Mouse (Mus musculus) midbrain, embryonic 12.5 days (tissue): ENCODE measurements at regions not wholly inside any gene's neighbourhood (a gene's known extent, or its start where the extent isn't known, plus 50 kb on each side); places are given as distances from the start of the nearest gene placed in this dataset.
"Not testable (repeated sequence)": the region's sequence is repeated elsewhere in the genome, so short reads cannot be mapped to it uniquely, and the experiment has no call there.

Source experiments
- ATAC-seq: fragments of 200-750 bp; cut with Nextera tagmentation; 2 replicates; pipeline ENCODE4 v1.8.0; 2017; ENCODE audit warnings: low read depth, moderate TSS enrichment, moderate library complexity; ENCODE audit not compliant: low FRiP score
- H3K27ac ChIP-seq: fragments of 300-500 bp; sonication (generic); replicated peaks from 2 replicates; pipeline ENCODE4 v1.5.1; 2016; ENCODE audit warnings: mild to moderate bottlenecking
- H3K27me3 ChIP-seq: fragments of 300-500 bp; sonication (generic); 2 replicates; pipeline ENCODE4 v1.6.1; 2016; ENCODE audit warnings: mild to moderate bottlenecking
- H3K36me3 ChIP-seq: fragments of 300-500 bp; sonication (generic); 2 replicates; pipeline ENCODE4 v1.6.1; 2016
- H3K4me1 ChIP-seq: fragments of 300-500 bp; sonication (generic); 2 replicates; pipeline ENCODE4 v1.6.1; 2016
- H3K4me2 ChIP-seq: fragments of 300-500 bp; sonication (generic); replicated peaks from 2 replicates; pipeline ENCODE4 v1.6.1; 2016; ENCODE audit warnings: mild to moderate bottlenecking, moderate library complexity
- H3K4me3 ChIP-seq: fragments of 300-500 bp; sonication (generic); 2 replicates; pipeline ENCODE4 v1.5.1; 2016; ENCODE audit warnings: mild to moderate bottlenecking
- H3K9ac ChIP-seq: fragments of 300-500 bp; sonication (generic); replicated peaks from 2 replicates; pipeline ENCODE4 v1.6.1; 2016; ENCODE audit warnings: mild to moderate bottlenecking, moderate library complexity
- H3K9me3 ChIP-seq: fragments of 300-500 bp; sonication (generic); 2 replicates; pipeline ENCODE4 v1.6.1; 2016; ENCODE audit warnings: mild to moderate bottlenecking
- WGBS: fragments of 180-500 bp; shearing (Covaris S2); methylation state at CpG from one replicate; pipeline ENCODE4 v1.1.7; 2016; 5-methylcytosine and 5-hydroxymethylcytosine counted together

DNA sequence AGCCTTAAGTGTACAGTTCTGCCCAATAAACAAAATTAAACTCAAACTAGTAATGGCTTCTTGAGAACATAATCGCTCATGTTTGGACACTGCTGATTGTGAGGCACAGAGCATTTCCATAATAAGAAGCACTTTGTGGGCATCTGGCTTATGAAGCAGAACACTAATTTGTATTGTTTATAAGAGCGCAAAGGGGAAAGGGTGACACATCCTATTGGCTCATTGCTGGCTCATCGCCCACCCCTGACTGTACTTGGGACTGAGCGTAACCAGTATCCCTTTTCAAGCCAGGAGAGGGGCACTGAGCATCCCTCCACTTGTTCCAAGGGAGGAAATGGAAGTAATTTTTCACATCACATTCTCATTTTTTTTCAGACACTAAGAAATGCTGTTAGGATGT lies 288.0 kb downstream of the Sfmbt2 start:
- no peaks in the 10 kb centered on the region for H3K27me3 ChIP-seq

DNA sequence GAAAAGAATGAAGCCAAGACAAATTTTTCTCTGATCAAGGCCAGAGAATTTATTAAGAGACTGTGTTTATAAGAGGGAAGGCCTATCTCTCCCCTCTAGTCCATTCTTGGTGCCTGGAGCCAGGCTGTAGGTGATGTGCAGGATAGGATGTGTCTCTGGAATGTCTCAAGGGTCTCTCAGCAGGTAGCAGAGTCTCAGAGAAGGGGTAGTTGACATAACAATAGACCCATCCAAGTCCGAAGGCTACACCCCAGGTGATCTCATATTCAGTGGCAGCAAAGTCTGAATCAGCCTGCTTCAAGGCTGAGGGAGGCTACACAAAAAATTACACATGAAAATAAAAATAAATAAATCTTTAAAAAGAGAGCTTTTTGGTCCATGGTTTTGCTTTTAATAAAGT lies 297.6 kb downstream of the Sfmbt2 start:
- H3K9ac ChIP-seq, H3K27ac ChIP-seq, H3K36me3 ChIP-seq, ATAC-seq, H3K4me3 ChIP-seq, H3K27me3 ChIP-seq, H3K9me3 ChIP-seq, H3K4me2 ChIP-seq: not testable (repeated sequence)
- H3K4me1 ChIP-seq: peaks cover 16% of the 10 kb centered on the region; the same call in 1 of the 2 replicates
- WGBS: 32% methylated on average over 1 of the region's 1 CpGs

More for the DNA sequence above, 288.0 kb downstream of the Sfmbt2 start:
- Histone ChIP-seq H3K9ac (no peak overlapping the region), H3K9me3 (no peaks in the 10 kb centered on the region), H3K4me3 (no peak overlapping the region), H3K36me3 (no peaks in the 10 kb centered on the region), H3K4me2 (no peak overlapping the region), H3K4me1 (no peaks in the 10 kb centered on the region), H3K27ac (no peak overlapping the region)
- WGBS: 93% methylated on average over 4 of the region's 4 CpGs
- ATAC-seq: no peak

DNA sequence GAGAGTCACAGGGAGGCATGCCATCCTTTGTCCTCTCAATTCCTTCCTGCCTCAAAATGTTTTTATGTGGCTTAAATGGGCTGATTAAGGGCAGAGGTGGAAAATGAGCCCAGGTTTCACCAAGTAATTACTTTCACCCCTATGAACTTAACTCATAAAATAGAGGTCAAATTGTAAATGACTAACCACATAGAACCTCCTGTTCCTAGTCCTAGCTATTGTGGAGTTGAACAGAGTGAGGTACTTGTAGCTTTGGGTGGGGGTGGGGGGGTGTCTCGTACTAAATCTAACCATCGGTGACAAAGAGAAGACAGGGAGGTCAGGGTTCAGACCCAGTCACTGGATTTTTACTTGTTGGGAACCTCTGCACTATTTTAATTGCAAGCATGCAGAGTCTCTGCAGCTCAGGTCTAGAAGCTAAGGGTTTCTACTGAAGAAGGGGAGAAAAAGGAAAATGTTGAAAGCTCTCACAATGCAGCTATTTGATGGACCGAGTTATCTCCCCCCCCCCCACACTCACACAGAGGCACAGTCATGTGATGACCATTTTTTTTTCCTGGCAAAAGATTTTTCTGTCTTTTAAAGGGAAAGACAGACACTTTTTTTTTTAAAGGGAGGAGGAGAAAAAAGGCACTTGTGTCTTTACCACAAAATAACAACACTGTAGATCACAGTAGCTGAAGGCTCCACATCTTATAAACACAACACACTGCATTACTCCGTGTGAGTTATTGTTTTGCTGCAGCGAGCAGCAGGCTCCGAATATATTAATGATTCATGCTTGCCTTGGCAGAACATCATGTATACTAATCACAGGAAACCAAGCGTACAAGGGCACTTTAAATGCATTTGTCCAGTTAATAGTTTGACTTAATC lies 300.4 kb downstream of the Sfmbt2 start:
- H3K4me1 ChIP-seq: peaks cover 16% of the 10 kb centered on the region; the same call in 1 of the 2 replicates
- H3K27me3 ChIP-seq: no peaks in the 10 kb centered on the region
- no peak overlapping the region for H3K4me3 ChIP-seq
- H3K9ac ChIP-seq: no peak overlapping the region
- no peak for ATAC-seq
- WGBS: 44% methylated on average over 7 of the region's 7 CpGs
- no peak overlapping the region for H3K4me2 ChIP-seq
- no peaks in the 10 kb centered on the region for H3K9me3 ChIP-seq
- no peaks in the 10 kb centered on the region for H3K36me3 ChIP-seq
- H3K27ac ChIP-seq: no peak overlapping the region

DNA sequence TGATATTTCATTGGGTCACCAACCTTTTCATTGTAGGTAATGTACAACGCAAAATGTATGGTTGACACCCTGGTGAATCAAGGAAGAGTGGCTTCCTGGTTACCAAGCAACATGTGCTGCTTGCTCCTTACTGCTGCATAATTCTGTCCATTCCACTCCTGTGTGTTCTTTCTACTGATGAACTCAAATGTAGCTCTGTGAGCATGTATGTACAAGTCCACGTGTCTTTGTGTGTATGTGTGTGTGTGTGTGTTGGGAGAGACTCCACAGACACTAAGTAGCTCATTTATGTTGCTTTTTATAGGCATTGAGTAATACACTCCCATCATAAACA lies 301.0 kb downstream of the Sfmbt2 start:
- Histone ChIP-seq H3K9ac (no peak overlapping the region), H3K9me3 (no peaks in the 10 kb centered on the region), H3K27ac (no peak overlapping the region), H3K36me3 (no peaks in the 10 kb centered on the region), H3K4me2 (no peak overlapping the region), H3K27me3 (no peaks in the 10 kb centered on the region), H3K4me1 (peaks cover 16% of the 10 kb centered on the region; the same call in 1 of the 2 replicates), H3K4me3 (no peak overlapping the region)
- no peak for ATAC-seq
- 76% methylated on average over 2 of the region's 2 CpGs for WGBS

DNA sequence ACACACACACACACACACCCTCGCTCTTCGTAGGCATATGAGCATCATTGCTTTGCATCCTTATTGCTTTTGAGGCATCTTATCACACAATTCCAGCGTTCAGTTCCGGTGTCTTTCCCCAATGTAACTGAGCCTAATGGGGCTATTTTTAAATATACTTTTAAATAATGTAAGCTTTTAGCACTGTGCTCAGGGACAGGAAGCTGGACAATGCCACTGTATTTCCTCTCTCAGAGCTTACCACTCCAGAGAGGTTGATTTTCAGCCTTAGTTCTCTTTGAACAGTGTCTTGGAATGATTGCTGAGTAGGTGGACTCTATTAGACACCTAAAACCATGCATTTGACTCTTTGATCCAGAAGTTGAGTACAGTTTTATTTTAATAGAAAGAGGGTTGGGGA lies 301.9 kb downstream of the Sfmbt2 start:
- Histone ChIP-seq H3K9me3 (no peaks in the 10 kb centered on the region), H3K4me2 (no peak overlapping the region), H3K4me1 (peaks cover 16% of the 10 kb centered on the region; the same call in 1 of the 2 replicates), H3K27ac (no peak overlapping the region), H3K9ac (no peak overlapping the region), H3K27me3 (no peaks in the 10 kb centered on the region), H3K36me3 (no peaks in the 10 kb centered on the region), H3K4me3 (no peak overlapping the region)
- ATAC-seq: no peak
- WGBS: 89% methylated on average over 4 of the region's 4 CpGs

DNA sequence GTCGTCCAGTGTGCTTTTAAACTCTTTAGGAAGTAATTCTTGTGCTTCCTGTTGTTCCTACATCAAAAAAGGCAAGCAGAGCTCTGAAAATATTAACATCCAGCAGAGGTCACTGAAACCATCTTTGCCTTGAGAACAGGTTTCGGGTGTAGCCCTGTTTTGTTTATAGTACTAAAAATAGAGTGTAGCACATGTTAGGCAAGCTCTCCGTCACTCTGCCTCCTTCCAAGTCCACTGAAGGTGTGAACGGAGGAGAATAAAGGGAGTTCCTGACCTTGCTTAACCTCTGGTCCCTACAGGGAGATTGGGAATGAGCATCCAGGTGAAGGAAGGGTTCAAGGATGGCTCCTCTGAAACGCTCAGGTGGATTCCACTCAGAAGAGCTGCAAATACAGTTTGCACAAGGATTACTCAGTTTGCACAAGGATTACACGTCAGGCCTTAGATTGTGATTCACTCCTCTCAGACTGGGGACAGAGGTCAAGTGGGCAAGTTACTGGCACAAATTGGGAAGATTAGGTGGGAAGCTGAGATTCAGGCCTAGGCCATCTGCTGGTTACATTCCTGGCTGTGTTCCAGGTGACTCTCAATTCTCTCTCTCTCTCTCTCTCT lies 304.5 kb downstream of the Sfmbt2 start:
- no peak overlapping the region for H3K4me2 ChIP-seq
- ATAC-seq: no peak

DNA sequence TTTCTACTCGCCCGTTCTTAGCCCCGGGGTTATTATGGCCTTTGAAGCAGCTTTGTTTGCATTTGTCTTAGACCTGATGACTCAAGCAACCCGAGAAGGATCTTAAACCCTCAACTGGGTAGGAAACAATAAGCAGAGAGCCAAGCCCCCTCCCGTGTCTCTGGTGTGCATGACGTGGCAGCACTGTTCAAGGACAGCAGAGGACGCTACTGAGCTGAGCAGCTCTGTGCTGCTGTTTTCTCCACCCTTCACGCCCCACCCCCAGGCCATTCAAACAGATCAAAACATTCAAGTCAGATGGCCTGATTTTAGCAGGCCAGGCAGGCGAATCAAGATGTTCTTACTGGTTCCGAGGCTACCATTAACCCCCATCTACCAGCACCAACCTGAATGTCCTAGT lies 331.1 kb downstream of the Sfmbt2 start:
- Histone ChIP-seq H3K36me3 (no peaks in the 10 kb centered on the region), H3K27me3 (no peaks in the 10 kb centered on the region), H3K9ac (no peak overlapping the region), H3K9me3 (no peaks in the 10 kb centered on the region), H3K4me1 (no peaks in the 10 kb centered on the region), H3K27ac (no peak overlapping the region), H3K4me2 (no peak overlapping the region), H3K4me3 (no peak overlapping the region)
- ATAC-seq: no peak
- WGBS: 47% methylated on average over 10 of the region's 10 CpGs

More for the DNA sequence above, 304.5 kb downstream of the Sfmbt2 start:
- no peaks in the 10 kb centered on the region for H3K27me3 ChIP-seq
- H3K36me3 ChIP-seq: no peaks in the 10 kb centered on the region
- WGBS: 53% methylated on average over 6 of the region's 6 CpGs
- no peak overlapping the region for H3K9ac ChIP-seq
- peaks cover 16% of the 10 kb centered on the region; the same call in 1 of the 2 replicates for H3K4me1 ChIP-seq
- H3K9me3 ChIP-seq: no peaks in the 10 kb centered on the region
- no peak overlapping the region for H3K27ac ChIP-seq
- H3K4me3 ChIP-seq: no peak overlapping the region

DNA sequence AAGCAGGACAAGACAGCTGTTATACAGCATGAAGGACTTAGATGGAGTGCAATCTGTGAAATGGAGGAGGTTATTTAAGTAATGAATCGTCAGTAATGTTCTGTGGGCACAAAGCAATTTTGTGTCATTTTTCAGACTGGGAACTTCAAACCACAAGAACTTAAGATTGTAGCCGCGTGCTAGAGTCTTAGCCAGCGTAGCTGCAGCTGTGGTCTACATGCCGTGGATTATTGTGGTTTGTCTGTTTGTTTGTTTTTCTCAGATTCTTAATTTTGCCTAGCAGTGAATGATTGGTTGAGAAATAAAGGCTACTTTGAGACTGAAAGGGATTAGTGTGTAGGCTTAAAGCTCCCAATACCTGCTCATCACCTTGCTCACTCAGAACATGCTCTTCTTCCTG lies 348.1 kb downstream of the Sfmbt2 start:
- no peak overlapping the region for H3K9ac ChIP-seq
- H3K4me2 ChIP-seq: no peak overlapping the region
- H3K27me3 ChIP-seq: no peaks in the 10 kb centered on the region
- no peak overlapping the region for H3K27ac ChIP-seq
- no peak for ATAC-seq
- no peaks in the 10 kb centered on the region for H3K9me3 ChIP-seq
- no peaks in the 10 kb centered on the region for H3K36me3 ChIP-seq
- H3K4me3 ChIP-seq: no peak overlapping the region
- no peaks in the 10 kb centered on the region for H3K4me1 ChIP-seq
- 78% methylated on average over 5 of the region's 5 CpGs for WGBS

DNA sequence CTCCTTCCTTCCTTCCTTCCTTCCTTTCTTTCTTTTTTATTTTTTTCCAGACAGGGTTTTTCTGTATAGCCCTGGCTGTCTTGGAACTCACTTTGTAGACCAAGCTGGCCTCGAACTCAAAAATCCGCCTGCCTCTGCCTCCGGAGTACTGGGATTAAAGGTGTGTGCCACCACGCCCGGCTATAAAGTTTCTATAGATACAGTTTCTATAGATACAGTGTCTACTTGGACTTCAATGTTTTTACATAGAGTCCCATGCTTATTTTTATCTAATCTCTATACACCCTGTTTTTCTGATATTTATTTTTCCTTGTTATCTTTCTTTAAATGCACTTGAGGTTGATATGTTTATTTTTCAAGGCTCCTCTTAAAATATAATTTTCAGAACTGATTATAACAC lies 364.0 kb downstream of the Sfmbt2 start:
- 95% methylated on average over 5 of the region's 5 CpGs for WGBS

DNA sequence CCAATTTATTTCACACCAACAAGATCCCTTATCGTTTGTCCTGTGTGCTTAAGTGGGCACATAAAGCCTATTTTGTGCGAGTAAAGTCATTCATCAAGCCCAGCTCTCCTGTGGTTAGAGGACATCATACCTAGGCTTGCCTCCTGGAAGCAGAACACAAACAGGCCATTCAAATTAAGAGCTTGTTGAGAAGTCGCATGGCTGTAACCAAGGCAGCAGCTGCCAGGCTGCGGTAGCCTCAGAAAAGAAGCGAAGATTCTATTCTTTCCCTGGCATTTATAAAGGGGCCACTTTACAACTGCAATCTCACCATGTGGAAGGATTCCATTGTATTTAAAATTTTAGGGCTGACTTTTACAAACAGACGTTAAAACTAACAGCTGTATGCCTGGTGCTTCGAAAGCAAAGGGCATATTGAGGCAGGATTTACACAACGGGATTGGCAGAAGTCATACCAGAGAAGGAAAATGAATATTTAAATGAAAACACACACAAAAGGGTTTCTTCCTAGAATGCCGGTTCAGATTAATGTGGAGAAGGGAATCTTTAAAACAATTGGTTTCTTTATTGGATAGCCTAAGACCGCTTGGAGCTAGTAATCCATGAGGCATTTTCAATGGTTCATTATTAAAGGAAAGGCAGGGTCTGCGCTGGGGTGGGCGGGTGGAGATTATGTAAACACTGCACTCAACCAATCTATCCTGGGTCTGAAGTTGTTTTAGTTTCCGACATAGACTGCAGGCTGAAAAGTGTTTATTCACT lies 366.6 kb downstream of the Sfmbt2 start:
- Histone ChIP-seq H3K4me1 (peaks cover 15% of the 10 kb centered on the region), H3K27me3 (peaks cover 53% of the 10 kb centered on the region), H3K9me3 (no peaks in the 10 kb centered on the region), H3K36me3 (no peaks in the 10 kb centered on the region), H3K4me3 (peak overlapping the region; percentile 21), H3K9ac (no peak overlapping the region), H3K4me2 (peak overlapping the region; percentile 48), H3K27ac (0 out of 2 replicates have a peak overlapping the region, but pooled peaks have one; percentile 30)
- WGBS: 10% methylated on average over 13 of the region's 13 CpGs
- peak; percentile 93 for ATAC-seq

More for the DNA sequence above, 364.0 kb downstream of the Sfmbt2 start:
- not testable (repeated sequence) for H3K36me3 ChIP-seq, H3K4me2 ChIP-seq, H3K9me3 ChIP-seq, H3K27ac ChIP-seq, ATAC-seq, H3K9ac ChIP-seq, H3K4me3 ChIP-seq
- peaks cover 15% of the 10 kb centered on the region for H3K4me1 ChIP-seq
- peaks cover 41% of the 10 kb centered on the region for H3K27me3 ChIP-seq

DNA sequence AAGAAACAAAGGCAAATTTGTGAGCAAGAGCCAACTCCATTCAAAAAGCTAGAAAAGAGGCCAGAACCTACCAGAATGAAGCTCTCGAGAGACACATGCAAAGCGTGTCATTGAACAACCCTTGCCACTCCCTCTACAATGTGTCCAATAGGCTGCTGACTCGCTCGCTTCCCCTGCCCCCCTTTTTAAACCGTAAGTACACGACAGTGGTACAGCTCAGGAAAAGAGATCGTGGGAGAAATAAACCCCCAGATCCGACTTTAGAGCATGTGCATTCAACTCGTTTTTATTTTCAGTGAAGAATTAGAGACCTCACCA lies 367.1 kb downstream of the Sfmbt2 start:
- WGBS: 31% methylated on average over 9 of the region's 9 CpGs
- H3K4me1 ChIP-seq: peaks cover 15% of the 10 kb centered on the region
- ATAC-seq: peak; percentile 90
- peak overlapping the region; percentile 48 for H3K4me2 ChIP-seq
- H3K27me3 ChIP-seq: peaks cover 53% of the 10 kb centered on the region
- H3K9ac ChIP-seq: no peak overlapping the region
- H3K4me3 ChIP-seq: peak overlapping the region; percentile 21
- H3K9me3 ChIP-seq: no peaks in the 10 kb centered on the region
- H3K27ac ChIP-seq: 0 out of 2 replicates have a peak overlapping the region, but pooled peaks have one; percentile 30
- H3K36me3 ChIP-seq: no peaks in the 10 kb centered on the region

DNA sequence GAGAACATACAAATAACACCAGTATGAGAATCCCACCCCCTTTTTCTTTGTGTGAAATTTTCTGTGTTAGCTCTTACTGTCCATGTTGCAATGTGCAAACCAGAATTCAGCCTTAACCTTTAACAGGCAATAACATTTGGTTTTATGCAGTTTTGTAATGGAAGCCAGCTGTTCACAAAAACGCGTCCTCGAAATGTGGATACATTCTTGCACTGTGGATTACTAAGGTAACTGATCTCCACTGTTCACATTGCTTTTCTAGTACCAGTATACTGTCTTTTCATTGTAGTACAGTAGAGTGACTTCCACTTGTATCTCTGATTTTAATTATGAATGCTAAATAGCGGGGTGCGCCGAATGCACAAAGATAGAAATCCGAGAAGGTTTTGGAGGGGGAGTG lies 374.8 kb downstream of the Sfmbt2 start:
- WGBS: 87% methylated on average over 7 of the region's 7 CpGs
- no peak for ATAC-seq
- H3K4me3 ChIP-seq: no peak overlapping the region
- H3K27ac ChIP-seq: no peak overlapping the region
- peaks cover 24% of the 10 kb centered on the region for H3K27me3 ChIP-seq
- no peak overlapping the region for H3K4me2 ChIP-seq
- no peaks in the 10 kb centered on the region for H3K4me1 ChIP-seq
- no peaks in the 10 kb centered on the region for H3K36me3 ChIP-seq
- no peaks in the 10 kb centered on the region for H3K9me3 ChIP-seq
- no peak overlapping the region for H3K9ac ChIP-seq
